Mouse (Mus musculus) heart, postnatal 36 days (tissue): ENCODE measurements at regions not wholly inside any gene's neighbourhood (a gene's known extent, or its start where the extent isn't known, plus 50 kb on each side); places are given as distances from the start of the nearest gene placed in this dataset.

Experiments
- DNase-seq, 2 experiments: peaks; one replicate each; pipeline ENCODE4 v3.0.0; 2021 to 2022
- intact Hi-C: fragments of 180-260 bp; cut with DNase I; formaldehyde crosslinking; loops from one replicate; pipeline ENCODE4 v1.15.1; 2025

- peak; percentile 4 to 25 for DNase-seq
- intact Hi-C loops, result loop anchor here (2.0 kb wide), 1 partner anchor 484 kb away; no protein-coding TSS in a partner anchor
These were observed 310.0 kb upstream of the Magi2 start for GRCm38 (mm10) chr5:18916688-18917285.

GRCm38 (mm10) chr5:18953875-18954474, 272.9 kb upstream of the Magi2 start:
- DNase-seq, result no peak
- intact Hi-C loops, result no loop called here
